In genomic region chr12:35286974-35287553, GRCm38 (mm10) we compare ENCODE assay signal across 26 mouse cellular contexts.
DNase-seq lines count a peak whose midpoint lies in the region; ATAC-seq and TF ChIP-seq lines count a peak whose summit lies in the region.
"Had no signal": no experiment of that assay in that cellular context is flagged by ENCODE, and none has a peak within 500 bp of the region (broad histone marks: within the 10 kb centered on the region; RNA-seq: fewer than 3 reads in every experiment).

No protein-coding gene starts in this region.

- no peak overlapping the region for H3K9ac ChIP-seq in limb, embryonic 11.5 days (ENCODE audit: low read length)
- no peak overlapping the region for H3K9ac ChIP-seq in kidney, embryonic 15.5 days
- H3K9ac ChIP-seq: heart, embryonic 15.5 days; intestine, embryonic 15.5 days; liver, embryonic 13.5 days; lung, embryonic 14.5 days; midbrain, embryonic 15.5 days; neural tube, embryonic 15.5 days had no signal

- no peak for TF ChIP-seq CTCF in lung, adult 2 months (IDR thresholded peaks at IDR 0.05; ENCODE audit: insufficient read depth, low read length)

- peak; percentile 76 for ATAC-seq in limb, embryonic 11.5 days (ENCODE audit: insufficient number of reproducible peaks, low FRiP score, low TSS enrichment, low read depth)
- ATAC-seq in kidney, embryonic 15.5 days (replicated peaks; ENCODE audit: low FRiP score) = no peak
- ATAC-seq: forebrain, embryonic 14.5 days; hindbrain, embryonic 16.5 days; intestine, embryonic 15.5 days; midbrain, embryonic 15.5 days had no signal

- H3K4me1 ChIP-seq in limb, embryonic 11.5 days (ENCODE audit: control insufficient read depth, insufficient read depth, low read length) = no peaks in the 10 kb centered on the region
- peaks cover 14% of the 10 kb centered on the region for H3K4me1 ChIP-seq in limb, embryonic 10.5 days
- peaks cover 18% of the 10 kb centered on the region for H3K4me1 ChIP-seq in lung, adult 2 months (ENCODE audit: control insufficient read depth, insufficient read depth, low read length)
- no peaks in the 10 kb centered on the region for H3K4me1 ChIP-seq in kidney, embryonic 15.5 days
- H3K4me1 ChIP-seq: heart, embryonic 10.5 days; heart, embryonic 15.5 days; intestine, embryonic 15.5 days; liver, embryonic 13.5 days; midbrain, embryonic 10.5 days; midbrain, embryonic 15.5 days; neural tube, embryonic 15.5 days had no signal

- peak; percentile 32 for DNase-seq in limb, embryonic 11.5 days (ENCODE audit: low spot score)
- no peak for DNase-seq in limb, embryonic 10.5 days (ENCODE audit: low spot score)
- DNase-seq in lung, postnatal 36 days = peak; percentile 34
- DNase-seq in lung, adult 2 months = no peak
- DNase-seq in forelimb bud, embryonic 11.5 days (ENCODE audit: low read depth, low spot score) = peak; percentile 57
- no peak for DNase-seq in cerebellum, adult 9-11 months
- DNase-seq: adrenal gland, postnatal 14 days; cerebellum, adult 11 months; cerebellum, adult 9-10 months; kidney, adult 8-10 months; kidney, postnatal 14 days; liver, embryonic 13.5 days; lung, embryonic 14.5 days; spleen, adult 18-20 months; thymus, adult 2 months; thymus, postnatal 36 days had no signal

- 53% methylated on average over 3 of the region's 3 CpGs for WGBS in limb, embryonic 11.5 days
- 77% methylated on average over 3 of the region's 3 CpGs for WGBS in limb, embryonic 10.5 days
- WGBS in lung, adult 2 months = 50% methylated on average over 3 of the region's 3 CpGs
- 78% methylated on average over 3 of the region's 3 CpGs for WGBS in kidney, embryonic 15.5 days

- no peak overlapping the region for H3K27ac ChIP-seq in limb, embryonic 11.5 days (replicated peaks; ENCODE audit: low read depth, low read length)
- H3K27ac ChIP-seq in limb, embryonic 10.5 days = no peak overlapping the region
- no peak overlapping the region for H3K27ac ChIP-seq in kidney, embryonic 15.5 days
- H3K27ac ChIP-seq: heart, embryonic 10.5 days; heart, embryonic 15.5 days; intestine, embryonic 15.5 days; left cerebral cortex, adult 2 months; liver, embryonic 13.5 days; midbrain, embryonic 10.5 days; midbrain, embryonic 15.5 days; neural tube, embryonic 15.5 days had no signal

- H3K9me3 ChIP-seq in limb, embryonic 11.5 days (ENCODE audit: control insufficient read depth, low read length) = no peaks in the 10 kb centered on the region
- no peaks in the 10 kb centered on the region for H3K9me3 ChIP-seq in limb, embryonic 10.5 days (replicated peaks)
- no peaks in the 10 kb centered on the region for H3K9me3 ChIP-seq in kidney, embryonic 15.5 days (replicated peaks)
- H3K9me3 ChIP-seq: heart, embryonic 10.5 days; heart, embryonic 15.5 days; intestine, embryonic 15.5 days; liver, embryonic 13.5 days; midbrain, embryonic 10.5 days; midbrain, embryonic 15.5 days; neural tube, embryonic 15.5 days had no signal

- no peak overlapping the region for H3K4me3 ChIP-seq in limb, embryonic 11.5 days (ENCODE audit: low read depth, low read length)
- no peak overlapping the region for H3K4me3 ChIP-seq in limb, embryonic 10.5 days
- no peak overlapping the region for H3K4me3 ChIP-seq in lung, adult 2 months (replicated peaks; ENCODE audit: extremely low read depth, low read depth, low read length)
- H3K4me3 ChIP-seq in kidney, embryonic 15.5 days (replicated peaks) = no peak overlapping the region
- H3K4me3 ChIP-seq: heart, embryonic 10.5 days; heart, embryonic 15.5 days; intestine, embryonic 15.5 days; left cerebral cortex, adult 2 months; liver, embryonic 13.5 days; midbrain, embryonic 10.5 days; midbrain, embryonic 15.5 days; neural tube, embryonic 15.5 days had no signal

- H3K36me3 ChIP-seq in limb, embryonic 11.5 days (ENCODE audit: control insufficient read depth, insufficient read depth, low read length) = no peaks in the 10 kb centered on the region
- no peaks in the 10 kb centered on the region for H3K36me3 ChIP-seq in limb, embryonic 10.5 days
- H3K36me3 ChIP-seq in kidney, embryonic 15.5 days = no peaks in the 10 kb centered on the region
- H3K36me3 ChIP-seq: heart, embryonic 10.5 days; heart, embryonic 15.5 days; intestine, embryonic 15.5 days; liver, embryonic 13.5 days; midbrain, embryonic 10.5 days; midbrain, embryonic 15.5 days; neural tube, embryonic 15.5 days had no signal

- H3K4me2 ChIP-seq in limb, embryonic 11.5 days (ENCODE audit: low read depth, severe bottlenecking) = no peak overlapping the region
- no peak overlapping the region for H3K4me2 ChIP-seq in kidney, embryonic 15.5 days
- H3K4me2 ChIP-seq: heart, embryonic 15.5 days; intestine, embryonic 15.5 days; liver, embryonic 13.5 days; lung, embryonic 14.5 days; midbrain, embryonic 15.5 days; neural tube, embryonic 15.5 days had no signal

- H3K27me3 ChIP-seq in limb, embryonic 11.5 days (ENCODE audit: control insufficient read depth, insufficient read depth, low read length) = no peaks in the 10 kb centered on the region
- H3K27me3 ChIP-seq in limb, embryonic 10.5 days (ENCODE audit: low read depth, poor library complexity, severe bottlenecking) = no peaks in the 10 kb centered on the region
- no peaks in the 10 kb centered on the region for H3K27me3 ChIP-seq in kidney, embryonic 15.5 days
- H3K27me3 ChIP-seq: heart, embryonic 15.5 days; intestine, embryonic 15.5 days; liver, embryonic 13.5 days; midbrain, embryonic 15.5 days; neural tube, embryonic 15.5 days had no signal

- TF ChIP-seq POLR2A in lung, adult 2 months (IDR thresholded peaks at IDR 0.05; ENCODE audit: borderline replicate concordance, extremely low read depth, low read depth, low read length) = no peak

Comparison
In these comparisons a context has a peak if more than half of its experiments do, and no peak if none do; other contexts are left out.
1. DNase-seq: peak in limb, embryonic 11.5 days (single experiment), lung, postnatal 36 days (single experiment) and forelimb bud, embryonic 11.5 days (single experiment); none in limb, embryonic 10.5 days (single experiment), lung, adult 2 months (single experiment) and cerebellum, adult 9-11 months (single experiment).